Mouse (Mus musculus): ENCODE measurements at regions not wholly inside any gene's neighbourhood (a gene's known extent, or its start where the extent isn't known, plus 50 kb on each side); places are given as distances from the start of the nearest gene placed in this dataset.

GRCm38 (mm10) chr15:44026468-44027028, 3892.4 kb downstream of the 9330182O14Rik start:
- ATAC-seq (replicated peaks; ENCODE audit: insufficient number of reproducible peaks, low FRiP score, low TSS enrichment, low read depth) (no peak), DNase-seq (ENCODE audit: low spot score) (no peak)
- H3K27ac ChIP-seq (replicated peaks; ENCODE audit: low read depth, low read length) = no peak overlapping the region
- no peaks in the 10 kb centered on the region for H3K27me3 ChIP-seq (ENCODE audit: control insufficient read depth, insufficient read depth, low read length)
- no peaks in the 10 kb centered on the region for H3K9me3 ChIP-seq (replicated peaks; ENCODE audit: control insufficient read depth, low read length)
- H3K4me3 ChIP-seq (ENCODE audit: low read depth, low read length) = no peak overlapping the region
- H3K4me2 ChIP-seq (ENCODE audit: low read depth, low read length) = no peak overlapping the region
- no peak overlapping the region for H3K9ac ChIP-seq (replicated peaks; ENCODE audit: low read length)
- WGBS = 54% methylated on average over 6 of the region's 6 CpGs
- no peaks in the 10 kb centered on the region for H3K36me3 ChIP-seq (replicated peaks; ENCODE audit: control insufficient read depth, insufficient read depth, low read depth, low read length)
- H3K4me1 ChIP-seq (ENCODE audit: control insufficient read depth, insufficient read depth, low read length) = no peaks in the 10 kb centered on the region

GRCm38 (mm10) chr15:44035900-44036299, 3901.7 kb downstream of the 9330182O14Rik start:
- ATAC-seq (replicated peaks; ENCODE audit: insufficient number of reproducible peaks, low FRiP score, low TSS enrichment, low read depth) = no peak
- H3K9me3 ChIP-seq (replicated peaks; ENCODE audit: control insufficient read depth, low read length) = no peaks in the 10 kb centered on the region
- no peak overlapping the region for H3K4me3 ChIP-seq (ENCODE audit: low read depth, low read length)
- H3K36me3 ChIP-seq (replicated peaks; ENCODE audit: control insufficient read depth, insufficient read depth, low read depth, low read length) = no peaks in the 10 kb centered on the region
- no peak overlapping the region for H3K9ac ChIP-seq (replicated peaks; ENCODE audit: low read length)
- H3K27ac ChIP-seq (replicated peaks; ENCODE audit: low read depth, low read length) = no peak overlapping the region
- H3K4me1 ChIP-seq (ENCODE audit: control insufficient read depth, insufficient read depth, low read length) = no peaks in the 10 kb centered on the region
- no peaks in the 10 kb centered on the region for H3K27me3 ChIP-seq (ENCODE audit: control insufficient read depth, insufficient read depth, low read length)
- H3K4me2 ChIP-seq (ENCODE audit: low read depth, low read length) = no peak overlapping the region
- DNase-seq (ENCODE audit: low spot score) = no peak

- Histone ChIP-seq H3K4me2 (ENCODE audit: low read depth, low read length) (no peak overlapping the region), H3K36me3 (replicated peaks; ENCODE audit: control insufficient read depth, insufficient read depth, low read depth, low read length) (no peaks in the 10 kb centered on the region), H3K27ac (replicated peaks; ENCODE audit: low read depth, low read length) (no peak overlapping the region), H3K4me3 (ENCODE audit: low read depth, low read length) (no peak overlapping the region), H3K9me3 (replicated peaks; ENCODE audit: control insufficient read depth, low read length) (no peaks in the 10 kb centered on the region), H3K9ac (replicated peaks; ENCODE audit: low read length) (no peak overlapping the region), H3K4me1 (ENCODE audit: control insufficient read depth, insufficient read depth, low read length) (no peaks in the 10 kb centered on the region), H3K27me3 (ENCODE audit: control insufficient read depth, insufficient read depth, low read length) (no peaks in the 10 kb centered on the region)
- DNase-seq (ENCODE audit: low spot score) = no peak
- ATAC-seq (replicated peaks; ENCODE audit: insufficient number of reproducible peaks, low FRiP score, low TSS enrichment, low read depth) = no peak
Measured at GRCm38 (mm10) chr15:44037893-44038292, 3903.7 kb downstream of the 9330182O14Rik start.

GRCm38 (mm10) chr15:44050565-44051274, 3916.6 kb downstream of the 9330182O14Rik start:
- H3K4me1 ChIP-seq (ENCODE audit: control insufficient read depth, insufficient read depth, low read length) = no peaks in the 10 kb centered on the region
- ATAC-seq (replicated peaks; ENCODE audit: insufficient number of reproducible peaks, low FRiP score, low TSS enrichment, low read depth) (no peak), DNase-seq (ENCODE audit: low spot score) (no peak)
- H3K4me3 ChIP-seq (ENCODE audit: low read depth, low read length) = no peak overlapping the region
- H3K36me3 ChIP-seq (replicated peaks; ENCODE audit: control insufficient read depth, insufficient read depth, low read depth, low read length) = no peaks in the 10 kb centered on the region
- no peak overlapping the region for H3K4me2 ChIP-seq (ENCODE audit: low read depth, low read length)
- H3K9me3 ChIP-seq (replicated peaks; ENCODE audit: control insufficient read depth, low read length) = no peaks in the 10 kb centered on the region
- WGBS = 66% methylated on average over 1 of the region's 1 CpGs
- no peak overlapping the region for H3K9ac ChIP-seq (replicated peaks; ENCODE audit: low read length)
- H3K27me3 ChIP-seq (ENCODE audit: control insufficient read depth, insufficient read depth, low read length) = no peaks in the 10 kb centered on the region
- no peak overlapping the region for H3K27ac ChIP-seq (replicated peaks; ENCODE audit: low read depth, low read length)

GRCm38 (mm10) chr15:44064855-44065254, 3930.7 kb downstream of the 9330182O14Rik start:
- no peak for ATAC-seq (replicated peaks; ENCODE audit: insufficient number of reproducible peaks, low FRiP score, low TSS enrichment, low read depth)
- H3K9me3 ChIP-seq (replicated peaks; ENCODE audit: control insufficient read depth, low read length) = no peaks in the 10 kb centered on the region
- DNase-seq (ENCODE audit: low spot score) = no peak
- H3K4me1 ChIP-seq (ENCODE audit: control insufficient read depth, insufficient read depth, low read length) = no peaks in the 10 kb centered on the region
- no peak overlapping the region for H3K4me2 ChIP-seq (ENCODE audit: low read depth, low read length)
- WGBS = 91% methylated on average over 2 of the region's 2 CpGs
- no peak overlapping the region for H3K27ac ChIP-seq (replicated peaks; ENCODE audit: low read depth, low read length)
- no peaks in the 10 kb centered on the region for H3K27me3 ChIP-seq (ENCODE audit: control insufficient read depth, insufficient read depth, low read length)
- H3K4me3 ChIP-seq (ENCODE audit: low read depth, low read length) = no peak overlapping the region
- H3K9ac ChIP-seq (replicated peaks; ENCODE audit: low read length) = no peak overlapping the region
- no peaks in the 10 kb centered on the region for H3K36me3 ChIP-seq (replicated peaks; ENCODE audit: control insufficient read depth, insufficient read depth, low read depth, low read length)

- Histone ChIP-seq H3K4me3 (ENCODE audit: low read depth, low read length) (no peak overlapping the region), H3K36me3 (replicated peaks; ENCODE audit: control insufficient read depth, insufficient read depth, low read depth, low read length) (no peaks in the 10 kb centered on the region), H3K27ac (replicated peaks; ENCODE audit: low read depth, low read length) (no peak overlapping the region), H3K9ac (replicated peaks; ENCODE audit: low read length) (no peak overlapping the region), H3K27me3 (ENCODE audit: control insufficient read depth, insufficient read depth, low read length) (no peaks in the 10 kb centered on the region), H3K4me2 (ENCODE audit: low read depth, low read length) (no peak overlapping the region), H3K4me1 (ENCODE audit: control insufficient read depth, insufficient read depth, low read length) (no peaks in the 10 kb centered on the region), H3K9me3 (replicated peaks; ENCODE audit: control insufficient read depth, low read length) (no peaks in the 10 kb centered on the region)
- 90% methylated on average over 1 of the region's 1 CpGs for WGBS
- ATAC-seq (replicated peaks; ENCODE audit: insufficient number of reproducible peaks, low FRiP score, low TSS enrichment, low read depth) = no peak
- DNase-seq (ENCODE audit: low spot score) = no peak
Measured at GRCm38 (mm10) chr15:44083680-44084079, 3949.5 kb downstream of the 9330182O14Rik start.

GRCm38 (mm10) chr15:44112328-44112944, 3978.3 kb downstream of the 9330182O14Rik start:
- H3K9me3 ChIP-seq (replicated peaks; ENCODE audit: control insufficient read depth, low read length) = no peaks in the 10 kb centered on the region
- no peak for DNase-seq (ENCODE audit: low spot score)
- WGBS = 85% methylated on average over 2 of the region's 2 CpGs
- H3K27ac ChIP-seq (replicated peaks; ENCODE audit: low read depth, low read length) = no peak overlapping the region
- no peak for ATAC-seq (replicated peaks; ENCODE audit: insufficient number of reproducible peaks, low FRiP score, low TSS enrichment, low read depth)
- no peak overlapping the region for H3K9ac ChIP-seq (replicated peaks; ENCODE audit: low read length)
- no peak overlapping the region for H3K4me3 ChIP-seq (ENCODE audit: low read depth, low read length)
- H3K4me2 ChIP-seq (ENCODE audit: low read depth, low read length) = no peak overlapping the region
- H3K27me3 ChIP-seq (ENCODE audit: control insufficient read depth, insufficient read depth, low read length) = no peaks in the 10 kb centered on the region
- no peaks in the 10 kb centered on the region for H3K4me1 ChIP-seq (ENCODE audit: control insufficient read depth, insufficient read depth, low read length)
- no peaks in the 10 kb centered on the region for H3K36me3 ChIP-seq (replicated peaks; ENCODE audit: control insufficient read depth, insufficient read depth, low read depth, low read length)

GRCm38 (mm10) chr15:44134213-44134612, 4000.0 kb downstream of the 9330182O14Rik start:
- WGBS = 50% methylated on average over 1 of the region's 1 CpGs
- no peak for ATAC-seq (replicated peaks; ENCODE audit: insufficient number of reproducible peaks, low FRiP score, low TSS enrichment, low read depth)
- H3K9ac ChIP-seq (replicated peaks; ENCODE audit: low read length) = no peak overlapping the region

More at GRCm38 (mm10) chr15:44134213-44134612, 4000.0 kb downstream of the 9330182O14Rik start:
- Histone ChIP-seq H3K27me3 (ENCODE audit: control insufficient read depth, insufficient read depth, low read length) (no peaks in the 10 kb centered on the region), H3K36me3 (replicated peaks; ENCODE audit: control insufficient read depth, insufficient read depth, low read depth, low read length) (no peaks in the 10 kb centered on the region), H3K9me3 (replicated peaks; ENCODE audit: control insufficient read depth, low read length) (no peaks in the 10 kb centered on the region), H3K27ac (replicated peaks; ENCODE audit: low read depth, low read length) (no peak overlapping the region), H3K4me2 (ENCODE audit: low read depth, low read length) (no peak overlapping the region), H3K4me1 (ENCODE audit: control insufficient read depth, insufficient read depth, low read length) (no peaks in the 10 kb centered on the region), H3K4me3 (ENCODE audit: low read depth, low read length) (no peak overlapping the region)
- no peak for DNase-seq (ENCODE audit: low spot score)

Measured in embryonic facial prominence, embryonic 11.5 days (tissue).